Mouse (Mus musculus): ENCODE measurements around the gene Slc8a1. TPM values are rescaled to one million over a fixed set of nuclear protein-coding genes. Genes with fewer than 3 reads are reported as not detected.
A peak's percentile ranks its signal among the peaks of the same experiment; 100 is the strongest.

Gene Slc8a1
- total RNA-seq, 2 experiments from 2014 or later, result 266 to 297 TPM

DNA sequence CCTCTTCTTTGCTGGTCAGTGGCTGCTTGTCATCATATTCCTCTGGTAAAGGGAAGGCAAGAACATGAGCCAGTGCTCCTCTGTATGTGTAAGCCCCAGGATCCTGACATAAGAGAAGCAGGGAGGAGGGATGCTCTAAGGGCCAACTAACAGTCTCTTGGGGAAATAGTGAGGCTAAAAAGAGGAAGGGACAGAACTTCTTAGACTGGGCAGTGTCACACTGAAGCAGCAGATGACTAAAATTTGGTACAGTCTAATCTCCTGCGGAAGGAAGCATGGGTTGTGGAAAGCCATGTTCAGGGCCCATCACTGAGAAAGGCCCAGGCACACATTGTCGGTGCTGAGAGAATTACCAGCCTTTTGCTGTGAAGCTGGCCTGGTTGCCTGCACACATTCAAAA is 305.4 kb downstream of the Slc8a1 start:
- no peak for DNase-seq (ENCODE audit: low spot score in 2 of 2)

DNA sequence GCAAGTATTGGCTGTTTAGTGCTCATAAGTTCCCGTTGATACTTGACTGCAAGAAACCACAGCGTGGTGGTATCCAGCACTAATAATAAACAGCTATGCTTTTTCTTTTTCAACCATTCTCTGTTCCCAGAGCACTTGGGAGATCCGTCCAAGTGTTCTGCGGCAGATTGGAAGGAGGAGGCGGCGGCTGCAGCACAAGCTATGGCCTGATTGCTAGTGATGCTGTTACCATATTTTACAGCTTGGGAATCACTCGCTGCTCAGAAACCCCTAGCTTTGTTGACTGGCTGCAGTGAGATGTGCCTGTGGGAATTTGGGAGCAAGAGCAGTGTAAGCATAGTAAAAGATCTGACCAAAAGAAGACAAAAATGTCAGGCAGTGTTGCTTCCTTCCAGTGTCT is 310.9 kb downstream of the Slc8a1 start:
- DNase-seq (ENCODE audit: low spot score in 2 of 2), result peak in 1 of 2 experiments; percentile 56

DNA sequence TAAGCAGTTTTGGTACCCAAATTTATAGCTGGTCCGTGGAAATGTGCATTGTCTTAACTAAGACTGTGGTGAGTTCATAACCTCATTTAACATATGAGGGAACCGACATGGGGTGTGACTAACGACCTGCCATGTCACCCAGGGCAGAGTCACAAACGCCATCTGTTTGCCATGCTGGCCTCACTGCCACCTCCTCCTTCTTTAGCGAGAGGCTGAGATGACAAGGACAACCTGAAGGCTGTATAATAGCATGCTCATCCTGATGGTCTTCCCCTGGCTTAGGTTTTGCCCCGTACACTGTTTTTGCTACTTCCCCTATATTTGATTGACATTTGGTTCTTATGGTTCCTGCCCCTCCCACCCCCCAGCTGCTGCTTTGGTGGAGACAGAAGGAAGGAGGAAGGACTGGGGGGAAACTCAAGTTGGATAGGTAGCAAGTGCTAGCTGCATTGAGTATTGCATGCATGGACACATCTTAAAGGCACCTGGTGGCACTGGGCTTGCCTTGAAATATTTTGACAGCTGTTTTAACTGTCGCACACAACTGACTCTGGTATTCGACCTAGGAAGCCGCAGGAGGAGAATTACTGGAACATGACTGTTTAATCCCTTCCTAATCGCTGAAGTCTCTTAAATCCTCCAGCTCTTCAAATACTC is 313.8 kb downstream of the Slc8a1 start:
- no peak for DNase-seq (ENCODE audit: low spot score in 2 of 2)

DNA sequence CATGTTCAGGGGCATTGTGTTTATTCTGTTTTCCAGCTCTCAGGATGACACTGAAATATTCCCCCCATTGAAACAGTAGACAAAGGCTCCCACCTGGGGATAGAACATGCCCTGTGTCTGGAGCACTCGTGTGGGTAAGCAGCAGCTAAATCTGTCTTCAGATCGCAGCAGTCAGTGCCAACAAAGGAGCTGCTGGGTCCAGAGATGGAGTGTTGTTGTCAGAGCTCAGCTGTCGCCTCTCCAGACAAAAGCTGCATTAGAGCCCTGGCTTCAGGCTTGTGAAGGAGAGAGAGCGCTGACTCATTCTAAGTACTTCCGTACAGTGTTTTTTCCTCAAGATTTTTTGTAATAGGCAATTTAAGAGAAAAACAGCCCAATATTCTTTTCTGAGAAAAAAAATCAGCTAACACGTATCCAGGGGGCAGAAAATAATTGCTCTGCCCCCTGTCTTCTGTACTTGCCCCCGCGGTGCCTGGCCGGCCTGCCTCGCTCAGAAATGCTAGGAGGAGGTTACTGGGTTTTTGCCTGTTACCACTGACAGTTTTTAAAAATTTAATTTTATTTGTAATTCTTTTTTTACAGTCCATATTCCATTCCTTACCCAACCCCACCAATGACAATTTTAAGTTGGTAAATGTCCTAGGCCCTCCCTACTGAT is 318.2 kb downstream of the Slc8a1 start:
- DNase-seq (ENCODE audit: low spot score in 2 of 2), result peak in 1 of 2 experiments; percentile 23

DNA sequence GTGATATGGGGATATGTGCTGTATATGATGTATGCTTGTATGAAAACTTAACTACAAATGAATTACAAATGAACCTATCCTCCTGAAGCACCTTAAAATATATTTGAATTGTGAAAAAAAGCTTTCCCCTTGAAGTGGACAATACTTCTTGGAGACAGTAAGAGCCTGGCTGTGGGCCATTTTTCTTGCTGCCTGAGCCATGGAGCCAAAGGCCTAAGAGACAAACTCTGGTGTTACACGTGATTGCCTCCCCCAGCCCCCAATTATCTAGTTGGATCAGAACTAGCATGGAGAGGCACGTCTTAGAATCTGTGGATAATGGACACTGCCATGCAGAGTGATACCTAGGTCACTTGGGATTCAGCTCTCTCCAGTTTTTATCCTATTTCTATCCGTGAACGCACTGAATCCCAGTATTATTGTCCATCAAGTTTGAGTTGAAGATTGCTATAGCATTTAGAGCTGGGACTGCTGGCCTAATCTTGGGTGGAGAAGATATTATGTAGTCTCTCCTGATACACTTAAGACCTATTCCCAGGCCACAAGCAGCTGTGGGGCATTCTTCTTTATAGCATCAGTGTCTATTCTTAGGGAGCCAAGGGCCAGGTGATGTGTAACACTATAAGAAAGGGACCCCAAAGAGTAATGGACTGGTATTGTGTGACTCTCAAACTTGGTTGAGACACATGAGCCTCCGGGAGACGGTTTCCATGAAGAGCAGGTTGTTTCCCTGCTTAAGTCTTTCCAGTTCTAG is 321.6 kb downstream of the Slc8a1 start:
- no peak for DNase-seq (ENCODE audit: low spot score in 2 of 2)

DNA sequence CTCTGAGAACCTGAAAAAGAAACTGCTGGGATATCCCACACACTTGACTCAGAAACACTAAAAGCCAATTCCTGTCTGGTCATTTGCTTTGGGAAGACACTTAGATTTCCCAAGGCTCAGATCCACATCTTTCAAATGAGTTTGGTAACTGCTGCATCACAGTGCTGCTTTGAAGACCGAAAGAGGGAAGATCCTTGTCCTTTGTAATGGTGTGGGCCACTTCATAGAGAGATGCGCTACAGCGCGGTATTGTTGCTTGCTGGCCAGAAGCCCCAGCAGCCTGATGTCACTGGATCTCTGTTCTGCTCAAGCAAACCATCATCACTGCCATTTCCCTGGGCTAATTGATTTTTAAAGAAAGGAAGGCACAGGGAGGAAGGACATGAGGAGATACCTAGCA is 325.4 kb downstream of the Slc8a1 start:
- no peak for DNase-seq (ENCODE audit: low spot score in 2 of 2)

DNA sequence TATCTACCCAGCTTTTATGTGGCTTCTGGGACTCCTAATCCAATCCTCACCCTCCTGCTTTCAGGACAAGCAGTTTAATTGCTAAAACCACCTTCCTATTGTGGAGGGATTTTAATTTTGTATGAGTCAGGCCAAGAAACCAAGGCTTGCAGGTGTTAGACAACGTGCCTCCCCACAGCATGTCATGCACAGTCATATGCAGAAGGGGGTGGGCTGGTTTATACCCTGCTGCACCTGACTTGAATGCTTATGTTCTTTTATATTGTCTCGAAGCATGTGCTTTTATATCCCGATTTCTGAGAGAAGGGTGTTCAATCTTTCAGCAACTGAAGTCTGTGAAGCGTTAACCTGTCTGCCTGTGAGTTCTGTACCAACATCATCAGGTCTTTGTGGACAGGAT is 334.0 kb downstream of the Slc8a1 start:
- DNase-seq (ENCODE audit: low spot score in 2 of 2), result peak in 1 of 2 experiments; percentile 10

DNA sequence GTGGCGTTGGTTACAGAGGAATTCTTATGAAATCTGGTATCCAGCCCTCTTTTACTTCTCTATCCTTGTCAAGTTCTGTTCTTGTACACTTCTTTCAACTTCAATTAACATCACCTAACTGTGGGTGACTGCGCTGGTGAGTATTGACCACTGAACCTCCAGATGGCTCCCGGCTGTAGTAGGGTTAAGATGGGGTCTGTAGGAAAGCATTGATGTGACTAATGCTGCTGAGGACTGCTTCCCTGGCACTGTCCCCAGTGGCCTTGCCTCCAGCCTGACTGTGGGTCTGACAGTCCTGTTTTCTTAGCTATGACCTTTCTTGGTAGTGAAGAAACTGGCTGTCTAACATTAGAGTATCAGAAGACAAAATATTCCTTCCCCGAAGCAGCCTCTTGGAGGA is 335.1 kb downstream of the Slc8a1 start:
- no peak for DNase-seq (ENCODE audit: low spot score in 2 of 2)

DNA sequence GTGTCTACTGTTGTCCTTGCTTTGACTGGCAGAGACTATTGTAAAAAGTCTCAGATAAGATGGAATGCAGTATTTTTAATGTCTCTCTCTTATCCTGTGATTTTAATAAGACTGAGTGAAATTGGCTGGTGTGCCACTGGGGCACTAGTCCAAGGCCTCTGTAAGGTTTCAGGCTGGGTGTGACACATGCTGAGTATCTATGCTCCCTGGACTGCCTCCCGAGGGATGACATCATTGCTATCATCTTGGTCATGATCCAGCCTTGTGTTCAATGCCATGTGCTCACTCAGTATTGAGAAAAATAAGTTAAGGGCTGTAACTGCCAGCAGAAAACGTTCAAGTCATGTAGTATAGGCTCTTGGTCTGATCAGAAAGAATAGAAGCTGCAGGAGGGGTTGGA is 335.5 kb downstream of the Slc8a1 start:
- DNase-seq (ENCODE audit: low spot score in 2 of 2), result peak; percentile 49 to 75

DNA sequence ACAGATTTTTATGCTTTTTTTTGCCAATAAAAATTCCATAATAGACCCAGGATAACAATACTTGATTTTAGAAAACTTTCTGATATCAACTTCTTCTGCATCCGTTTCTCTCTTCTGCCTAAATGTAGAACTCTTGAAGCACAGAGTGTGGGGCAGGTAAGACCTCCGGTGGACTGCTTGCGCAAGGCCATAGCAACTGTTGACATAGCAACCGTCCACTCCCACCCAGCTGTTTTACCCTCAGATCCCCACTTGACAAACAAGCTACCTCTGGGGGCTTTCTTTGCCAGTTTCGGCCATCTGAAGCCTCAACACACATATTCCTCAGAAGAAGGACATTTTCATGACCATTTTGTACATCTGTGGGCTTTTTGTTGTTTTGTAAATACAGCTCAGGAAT is 337.8 kb downstream of the Slc8a1 start:
- DNase-seq (ENCODE audit: low spot score in 2 of 2), result no peak

DNA sequence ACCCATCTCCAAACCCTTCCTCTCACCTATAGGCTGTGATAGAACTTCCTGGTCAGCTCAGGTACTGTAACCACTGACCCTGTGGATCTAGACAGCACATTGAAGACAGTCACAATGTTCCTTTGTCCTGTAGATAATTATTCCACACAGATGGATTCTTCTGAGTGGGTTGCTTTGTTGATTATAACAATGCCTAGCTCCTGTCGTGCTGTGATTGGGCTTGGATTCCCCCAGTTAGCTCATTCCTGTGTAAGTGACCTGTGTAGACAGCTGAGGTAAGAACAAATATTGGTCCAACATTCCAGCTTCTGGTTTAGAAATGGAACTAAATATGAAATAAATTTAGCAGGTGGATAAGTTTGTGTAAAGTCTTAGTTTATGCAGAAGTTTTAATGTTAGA is 340.7 kb downstream of the Slc8a1 start:
- DNase-seq (ENCODE audit: low spot score in 2 of 2), result no peak

DNA sequence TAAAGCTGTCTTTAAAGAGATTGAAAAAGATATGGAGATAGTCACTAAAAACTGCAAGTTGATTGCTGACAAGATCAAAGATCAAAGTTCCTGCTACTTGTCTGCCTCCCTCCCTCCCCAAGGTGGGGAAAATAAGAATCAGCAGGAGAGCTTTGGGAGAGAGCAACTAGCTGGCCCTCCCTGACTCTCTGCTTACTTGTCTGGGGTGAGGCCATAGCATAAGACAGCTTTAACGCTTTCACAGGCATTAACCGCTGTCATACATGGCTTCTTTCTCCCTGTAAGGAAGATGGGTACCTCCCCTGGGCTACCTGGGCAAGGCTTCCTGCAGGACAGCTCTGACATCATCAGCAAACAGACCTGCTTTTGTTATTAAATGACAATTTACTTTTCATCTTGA is 344.1 kb downstream of the Slc8a1 start:
- no peak for DNase-seq (ENCODE audit: low spot score in 2 of 2)

DNA sequence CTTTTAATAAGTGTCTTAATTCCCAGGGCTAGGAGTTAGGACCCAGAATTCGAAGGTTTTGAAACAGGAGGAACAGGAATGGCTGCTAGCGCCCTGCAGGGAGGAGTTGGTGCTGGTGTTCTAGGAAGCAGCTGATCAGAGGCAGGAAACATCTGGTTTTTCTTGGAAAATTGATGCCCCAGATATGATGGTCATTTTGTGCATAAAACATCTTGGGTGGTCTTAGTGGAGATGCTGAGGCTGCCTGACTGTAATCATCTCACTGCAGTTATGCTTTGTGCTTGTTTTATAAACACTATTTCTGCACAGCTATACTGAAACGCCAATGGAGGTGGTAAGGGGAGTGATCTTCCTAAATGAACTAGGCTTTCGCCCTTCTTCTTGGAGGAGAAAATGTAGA is 345.1 kb downstream of the Slc8a1 start:
- DNase-seq (ENCODE audit: low spot score in 2 of 2), result no peak

DNA sequence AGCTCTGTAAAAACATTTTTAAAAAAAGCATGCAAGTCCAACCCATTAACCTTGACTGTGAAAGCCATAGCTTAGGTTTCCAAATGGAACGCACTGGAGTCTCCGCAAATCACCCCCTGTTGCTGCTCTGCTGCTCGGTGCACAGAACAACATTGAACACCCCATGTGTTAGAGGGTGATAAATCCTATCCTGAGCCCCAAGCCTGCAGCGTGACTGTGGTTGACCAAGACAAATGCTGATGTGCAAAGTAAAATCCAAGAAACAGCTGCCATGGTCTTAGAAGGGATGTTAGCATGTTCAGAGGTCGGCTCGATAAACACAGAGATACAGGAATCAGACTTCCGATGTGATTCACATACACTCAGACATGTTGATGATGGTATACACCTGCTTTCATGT is 346.7 kb downstream of the Slc8a1 start:
- no peak for DNase-seq (ENCODE audit: low spot score in 2 of 2)

DNA sequence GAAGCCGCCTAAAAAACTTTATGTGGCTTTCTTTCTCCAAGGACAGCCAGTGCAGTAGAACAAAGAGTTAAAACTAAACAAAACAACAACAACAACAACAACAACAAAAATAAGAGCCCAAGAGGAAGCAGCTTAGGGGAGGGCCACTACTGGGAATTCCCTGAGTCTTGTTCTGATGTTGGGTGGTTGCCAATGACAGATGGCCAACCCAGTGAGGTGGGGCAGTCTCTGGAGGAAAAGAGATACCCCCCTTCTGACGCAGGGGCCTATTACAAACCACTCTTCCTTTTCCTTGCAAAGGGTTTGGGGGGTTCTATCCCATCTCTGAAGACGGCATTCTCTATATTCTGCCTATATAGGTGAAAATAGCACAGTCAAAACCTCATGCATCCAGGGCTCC is 347.4 kb downstream of the Slc8a1 start:
- DNase-seq (ENCODE audit: low spot score in 2 of 2), result no peak

DNA sequence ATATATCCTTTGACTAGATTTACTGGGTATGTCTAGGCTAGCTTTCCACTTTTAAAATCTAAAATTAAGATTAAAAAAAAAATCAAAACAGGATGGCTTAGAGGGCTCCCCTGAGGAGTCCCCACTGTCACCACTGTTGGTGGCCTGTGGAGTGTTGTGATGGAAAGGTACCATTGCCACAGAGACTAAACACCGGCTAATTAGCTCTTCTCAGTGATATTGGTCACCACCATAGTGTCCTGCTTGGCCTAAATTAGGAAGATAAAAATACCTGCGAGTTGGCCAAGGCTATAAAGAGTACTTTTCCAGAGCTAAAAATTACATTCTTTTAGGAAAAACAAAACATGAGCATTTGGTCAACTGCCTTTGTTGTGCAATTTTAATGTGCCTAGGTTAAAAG is 352.1 kb downstream of the Slc8a1 start:
- no peak for DNase-seq (ENCODE audit: low spot score in 2 of 2)

DNA sequence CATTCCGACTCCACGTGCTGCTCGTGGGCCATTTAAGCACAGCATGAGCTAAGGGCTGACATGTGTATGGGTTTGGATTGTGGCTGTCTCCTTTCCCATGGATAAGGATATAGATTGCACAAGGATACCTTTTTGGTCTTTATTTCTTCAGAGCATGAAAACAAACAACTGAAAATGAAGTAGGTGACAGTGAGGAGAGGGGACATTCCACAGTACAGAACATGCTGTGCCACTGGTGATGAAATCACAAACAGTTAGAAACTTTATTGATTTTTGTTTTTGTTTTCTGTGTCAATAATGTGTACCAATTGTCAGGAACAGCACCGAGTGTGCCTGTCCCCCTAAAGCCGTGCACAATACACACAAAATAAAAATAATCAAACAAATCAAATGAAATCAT is 352.7 kb downstream of the Slc8a1 start:
- no peak for DNase-seq (ENCODE audit: low spot score in 2 of 2)

DNA sequence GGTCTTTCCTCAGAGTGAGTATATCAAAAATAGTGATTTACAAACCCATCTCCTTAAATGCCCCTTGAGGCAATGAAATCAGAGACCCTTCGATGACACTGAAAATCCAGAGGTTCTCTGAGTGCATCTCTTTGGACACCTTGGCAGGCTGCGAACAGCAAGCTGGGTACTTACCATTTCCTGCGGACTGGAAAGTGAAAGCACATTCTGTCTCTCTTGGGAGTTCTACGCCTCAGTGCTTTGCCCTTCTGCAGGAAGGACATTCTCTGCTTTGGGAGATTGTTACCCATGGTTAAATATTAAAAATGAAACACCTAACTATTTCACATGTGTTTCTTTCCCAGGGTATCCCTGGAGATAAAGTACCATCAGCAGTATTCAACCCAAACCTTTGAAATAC is 354.7 kb downstream of the Slc8a1 start:
- no peak for DNase-seq (ENCODE audit: low spot score in 2 of 2)

DNA sequence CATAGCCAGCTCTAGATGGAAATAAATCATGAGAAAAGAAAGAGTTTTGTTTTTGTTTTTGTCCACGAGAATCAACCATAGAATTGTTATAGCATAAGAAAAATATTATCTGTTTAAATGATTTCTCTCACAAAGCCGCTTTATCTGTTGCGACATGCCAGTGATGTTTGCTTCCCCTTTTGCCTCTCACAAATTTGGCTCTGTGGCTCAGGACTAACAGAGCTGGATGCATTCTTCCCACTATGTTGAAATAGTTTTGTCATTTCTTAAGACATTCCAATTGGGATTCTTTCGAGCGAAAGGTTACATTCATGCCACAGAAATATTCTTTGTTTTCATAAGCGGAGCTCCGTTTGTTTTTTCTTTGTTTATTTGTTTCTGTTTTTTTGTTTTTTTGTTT is 359.7 kb downstream of the Slc8a1 start:
- DNase-seq (ENCODE audit: low spot score in 2 of 2), result no peak

DNA sequence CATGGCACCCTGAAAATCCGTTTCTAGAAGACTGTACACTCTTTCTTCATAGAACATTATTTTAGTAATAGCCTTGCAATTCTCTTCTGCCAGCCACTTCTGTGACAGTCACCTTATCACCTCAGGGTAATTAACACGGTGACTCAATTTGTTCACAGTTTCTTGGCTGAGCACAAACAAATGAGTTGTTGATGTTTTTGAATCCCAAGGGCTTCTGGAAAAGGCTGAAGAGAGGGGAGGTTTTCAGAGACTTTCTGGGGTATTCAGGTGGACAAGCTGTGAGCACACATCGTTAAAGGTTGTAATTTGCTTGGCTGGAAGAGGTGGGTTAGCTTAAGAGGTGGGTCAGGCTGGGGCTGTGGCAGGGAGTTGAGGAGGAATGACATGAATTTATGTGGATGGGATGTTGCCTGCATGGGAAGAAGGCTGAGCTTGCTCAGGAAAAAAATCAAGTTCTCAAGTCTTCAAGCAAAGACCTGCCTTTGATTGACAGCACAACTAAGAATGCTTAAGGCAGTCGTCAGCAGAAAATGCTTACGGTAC is 360.3 kb downstream of the Slc8a1 start:
- no peak for DNase-seq (ENCODE audit: low spot score in 2 of 2)

DNA sequence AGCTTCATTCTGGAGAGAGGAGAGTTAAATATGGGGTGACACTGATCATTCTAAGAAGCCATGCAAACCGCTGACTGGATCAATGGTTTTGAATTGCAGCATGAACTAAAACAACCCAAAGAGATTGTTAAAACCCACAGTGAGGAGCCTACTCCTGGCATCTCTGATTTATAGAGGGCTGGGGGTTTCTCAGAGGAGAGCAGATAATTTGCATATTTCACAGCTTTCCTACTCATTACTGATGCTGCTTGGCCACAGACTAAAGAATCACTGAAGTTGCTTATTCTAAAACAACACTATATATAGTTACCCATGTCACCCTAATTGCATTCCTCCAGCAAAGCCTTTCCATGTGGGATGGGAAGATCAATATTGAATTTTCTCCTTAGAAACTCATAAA is 361.0 kb downstream of the Slc8a1 start:
- no peak for DNase-seq (ENCODE audit: low spot score in 2 of 2)

DNA sequence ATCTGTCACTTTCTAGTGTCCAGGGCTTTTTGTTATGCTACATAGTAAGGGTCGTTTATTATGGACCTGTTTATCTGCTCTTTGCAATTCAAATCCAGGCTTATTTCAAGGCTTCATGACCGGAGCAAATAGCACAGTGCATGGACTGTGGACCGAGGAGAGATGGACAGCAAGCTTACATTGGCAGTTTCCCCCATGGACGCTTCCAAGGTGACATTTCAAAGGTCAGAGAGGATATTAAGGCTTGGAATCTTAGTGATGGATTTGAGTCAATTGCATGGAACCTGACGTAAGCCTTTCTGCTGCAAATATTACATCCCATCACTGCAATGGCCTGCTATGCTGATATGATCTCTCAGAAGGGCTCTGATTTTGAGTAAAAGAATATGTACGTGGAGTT is 362.3 kb downstream of the Slc8a1 start:
- no peak for DNase-seq (ENCODE audit: low spot score in 2 of 2)

All from layer of hippocampus, postnatal 14 days (tissue).